In genomic region chr6:89050575-89051270, GRCm38 (mm10) we compare ENCODE assay signal across 11 mouse cellular contexts.
"Had no signal": no experiment of that assay in that cellular context is flagged by ENCODE, and none has a peak within 500 bp of the region (broad histone marks: within the 10 kb centered on the region; RNA-seq: fewer than 3 reads in every experiment).

No protein-coding gene starts in this region.

- H3K27me3 ChIP-seq: liver, embryonic 13.5 days; midbrain, embryonic 15.5 days; neural tube, embryonic 12.5 days; stomach, embryonic 15.5 days had no signal

- H3K4me3 ChIP-seq: limb, embryonic 10.5 days; liver, embryonic 13.5 days; megakaryocyte, embryonic 14.5 days; midbrain, embryonic 15.5 days; neural tube, embryonic 12.5 days; stomach, embryonic 15.5 days had no signal

- ATAC-seq: intestine, embryonic 16.5 days; liver, postnatal 0 days; midbrain, embryonic 15.5 days had no signal

- H3K36me3 ChIP-seq: limb, embryonic 10.5 days; liver, embryonic 13.5 days; midbrain, embryonic 15.5 days; neural tube, embryonic 12.5 days; stomach, embryonic 15.5 days had no signal

- H3K9ac ChIP-seq: liver, embryonic 13.5 days; liver, postnatal 0 days; midbrain, embryonic 15.5 days; neural tube, embryonic 12.5 days; stomach, embryonic 15.5 days had no signal

- H3K4me1 ChIP-seq: limb, embryonic 10.5 days; liver, embryonic 13.5 days; megakaryocyte, embryonic 14.5 days; neural tube, embryonic 12.5 days; stomach, embryonic 15.5 days had no signal

- DNase-seq: kidney, adult 2 months; kidney, postnatal 25 days; liver, embryonic 13.5 days; liver, postnatal 0 days; thymus, postnatal 36 days had no signal

- H3K27ac ChIP-seq: limb, embryonic 10.5 days; liver, embryonic 13.5 days; midbrain, embryonic 15.5 days; neural tube, embryonic 12.5 days; stomach, embryonic 15.5 days had no signal
